Mouse (Mus musculus) heart, adult 2 months (tissue): ENCODE measurements around the gene Ache. TPM values are rescaled to one million over a fixed set of nuclear protein-coding genes. Genes with fewer than 3 reads are reported as not detected.

Source experiments
- DNase-seq, 2 experiments: peaks; one replicate each; pipeline ENCODE4 v3.0.0; 2021
- H3K27ac ChIP-seq: fragments of 200-600 bp; 2 replicates; pipeline ENCODE4 v1.8.1; 2022
- H3K27me3 ChIP-seq: fragments of 200-500 bp; 2 replicates; pipeline ENCODE4 v1.6.1; 2012; ENCODE audit warnings: mild to moderate bottlenecking, low read length, inconsistent platforms, mixed read lengths; ENCODE audit not compliant: control insufficient read depth, insufficient read depth
- H3K36me3 ChIP-seq: fragments of 200-500 bp; 2 replicates; pipeline ENCODE4 v1.6.1; 2012; ENCODE audit warnings: low read length, inconsistent platforms; ENCODE audit not compliant: control insufficient read depth, insufficient read depth
- H3K4me1 ChIP-seq: fragments of 200-500 bp; 2 replicates; pipeline ENCODE4 v1.6.1; 2011; ENCODE audit warnings: low read length; ENCODE audit not compliant: control insufficient read depth, insufficient read depth
- H3K4me3 ChIP-seq: fragments of 200-600 bp; 2 replicates; pipeline ENCODE4 v1.8.1; 2022
- H3K79me2 ChIP-seq: fragments of 200-500 bp; replicated peaks from 2 replicates; pipeline ENCODE4 v1.6.1; 2012; ENCODE audit warnings: mild to moderate bottlenecking, inconsistent platforms, low read length, moderate library complexity, mixed read lengths; ENCODE audit not compliant: control insufficient read depth, insufficient read depth
- H3K9ac ChIP-seq: fragments of 200-500 bp; 2 replicates; pipeline ENCODE4 v1.6.1; 2012; ENCODE audit warnings: low read depth, mild to moderate bottlenecking, control low read depth, inconsistent platforms, low read length, mixed read lengths
- CTCF ChIP-seq: fragments of 200-600 bp; IDR thresholded peaks from 2 replicates; pipeline ENCODE4 v1.8.1; 2022; ENCODE audit warnings: antibody characterized with exemption, mild to moderate bottlenecking, moderate library complexity
- EP300 ChIP-seq: fragments of 200-500 bp; IDR thresholded peaks from 2 replicates; pipeline ENCODE4 v1.6.1; 2011; ENCODE audit warnings: low read depth, low read length, control low read depth; ENCODE audit not compliant: insufficient read depth
- POLR2A ChIP-seq: fragments of 200-500 bp; IDR thresholded peaks from 2 replicates; pipeline ENCODE4 v1.6.1; 2011; ENCODE audit warnings: mild to moderate bottlenecking, low read depth, low read length, control low read depth; ENCODE audit not compliant: insufficient read depth
- WGBS: fragments of 180-500 bp; shearing (Covaris S2); methylation state at CpG from one replicate; pipeline ENCODE4 v1.1.7; 2018; 5-methylcytosine and 5-hydroxymethylcytosine counted together
- intact Hi-C: fragments of 180-260 bp; cut with DNase I; formaldehyde crosslinking; loops from one replicate; pipeline ENCODE4 v1.15.1; 2025
- microRNA-seq, 2 experiments: library from miRNA; unstranded; fragments of <30 nt; microRNA quantifications; one replicate each; pipeline ENCODE4 v1.2.0; 2021
- polyA plus RNA-seq: library from polyadenylated mRNA; depleted of rRNA; stranded (reverse); fragments of >200 nt; gene quantifications from 2 replicates; pipeline ENCODE4 v1.2.3, GENCODE M21; 2012; rRNA removed
- total RNA-seq, 2 experiments: library from RNA; stranded (reverse); gene quantifications; 2 replicates each; pipeline ENCODE4 v1.2.3; 2021

The Ache gene
- total and polyA plus RNA-seq, 3 experiments = 1.5 to 4.9 (median 2.2) TPM

DNA sequence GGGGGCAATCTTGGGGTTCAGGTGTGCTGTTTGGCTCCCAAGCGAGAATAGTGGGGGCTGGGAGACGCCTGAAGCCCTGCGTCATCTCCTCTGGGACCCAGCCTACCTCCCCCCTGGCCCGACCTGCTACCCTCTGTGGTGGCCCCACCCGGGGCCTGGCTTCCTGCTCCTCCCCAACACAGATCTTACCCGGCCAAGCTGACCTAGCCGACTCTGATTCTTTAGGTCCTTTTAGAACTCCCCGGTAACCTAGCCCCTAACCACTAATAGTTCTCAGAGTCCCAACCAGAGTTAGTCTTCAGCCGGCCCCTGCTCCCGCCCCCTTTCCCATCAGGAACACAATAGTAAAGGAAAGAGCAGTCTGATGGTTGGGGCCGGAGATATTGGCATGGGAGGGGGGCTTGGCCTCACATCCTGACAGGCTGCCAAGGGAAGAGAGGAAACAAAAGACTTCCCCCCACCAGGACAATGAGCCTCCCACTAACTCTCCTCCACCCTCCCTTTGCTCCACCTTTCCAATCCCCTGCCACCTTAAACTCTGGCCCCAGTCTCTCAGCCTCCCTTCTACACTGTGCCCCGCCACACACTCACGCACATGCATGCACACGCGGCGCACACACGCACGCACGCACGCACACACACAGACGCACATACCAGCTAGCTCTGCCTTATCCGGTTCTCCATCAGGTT lies 52.1 kb downstream of the Ache start:
- peak overlapping the region; percentile 94 for H3K27ac ChIP-seq
- intact Hi-C loops = loop anchor here (1.0 to 5.0 kb wide), 5 partner anchors 9 to 443 kb away; partner anchors contain the start of genes Plod3, Pop7 and Znhit1
- H3K4me3 ChIP-seq = peak overlapping the region; percentile 49; the same call in 1 of the 2 replicates
- no peaks in the 10 kb centered on the region for H3K36me3 ChIP-seq
- H3K79me2 ChIP-seq = no peaks in the 10 kb centered on the region
- 19% methylated on average over 22 of the region's 22 CpGs for WGBS
- peak; percentile 74 to 84 for DNase-seq
- peak overlapping the region; percentile 25 for H3K9ac ChIP-seq
- no peaks in the 10 kb centered on the region for H3K27me3 ChIP-seq
- TF ChIP-seq EP300 (peak; percentile 86), CTCF (no peak), POLR2A (peak; percentile 52)
- peaks cover 7% of the 10 kb centered on the region for H3K4me1 ChIP-seq

GRCm38 (mm10) chr5:137340222-137340621 lies 52.9 kb downstream of the Ache start:
- peaks cover 10% of the 10 kb centered on the region for H3K4me1 ChIP-seq
- no peak for TF ChIP-seq EP300
- no peak for TF ChIP-seq POLR2A
- TF ChIP-seq CTCF = no peak
- H3K4me3 ChIP-seq = no peak overlapping the region
- 60% methylated on average over 6 of the region's 6 CpGs for WGBS
- no peak overlapping the region for H3K9ac ChIP-seq
- H3K27me3 ChIP-seq = no peaks in the 10 kb centered on the region
- intact Hi-C loops = loop anchor here (10.0 kb wide), 1 partner anchor 375 kb away; the partner anchor contains the start of gene Cldn15
- H3K36me3 ChIP-seq = no peaks in the 10 kb centered on the region
- H3K27ac ChIP-seq = peak overlapping the region; percentile 94
- H3K79me2 ChIP-seq = no peaks in the 10 kb centered on the region
- no peak for DNase-seq

DNA sequence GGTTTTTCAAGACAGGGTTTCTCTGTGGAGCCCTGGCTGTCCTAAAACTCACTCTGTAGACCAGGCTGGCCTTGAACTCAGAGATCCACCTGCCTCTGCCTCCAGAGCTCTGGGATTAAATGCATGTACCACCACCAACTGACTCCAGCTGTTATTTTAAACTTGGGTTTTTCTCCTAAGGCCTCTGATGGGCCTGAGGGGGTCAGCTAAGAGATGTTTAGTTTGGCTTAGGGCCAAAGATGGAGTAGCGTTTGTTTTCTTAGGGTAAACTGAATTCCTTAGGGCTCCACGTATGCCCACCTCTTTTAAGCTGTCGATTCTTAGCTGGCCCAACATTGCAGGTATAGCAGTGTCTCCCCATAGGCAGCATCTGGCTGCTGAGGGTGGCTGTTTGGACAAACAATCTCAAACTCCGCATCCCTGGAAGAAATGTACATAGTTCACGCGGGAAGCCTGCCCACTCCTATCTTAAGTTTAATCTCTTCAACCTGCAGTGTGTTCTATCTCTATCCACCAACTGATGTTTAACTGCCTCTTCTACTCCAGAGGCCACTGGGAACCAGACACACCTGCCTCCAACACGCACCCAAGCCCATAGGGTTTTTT lies 55.2 kb downstream of the Ache start:
- TF ChIP-seq EP300 = no peak
- TF ChIP-seq POLR2A = no peak
- TF ChIP-seq CTCF = no peak
- DNase-seq = no peak
- intact Hi-C loops = loop anchor here (10.0 kb wide), 1 partner anchor 378 kb away; the partner anchor contains the start of gene Cldn15
- H3K27ac ChIP-seq = no peak overlapping the region
- H3K27me3 ChIP-seq = no peaks in the 10 kb centered on the region
- H3K9ac ChIP-seq = no peak overlapping the region
- WGBS = 56% methylated on average over 7 of the region's 7 CpGs
- no peaks in the 10 kb centered on the region for H3K79me2 ChIP-seq
- peaks cover 12% of the 10 kb centered on the region for H3K4me1 ChIP-seq
- no peaks in the 10 kb centered on the region for H3K36me3 ChIP-seq
- no peak overlapping the region for H3K4me3 ChIP-seq

GRCm38 (mm10) chr5:137343412-137343811 lies 56.1 kb downstream of the Ache start:
- no peak overlapping the region for H3K4me3 ChIP-seq
- DNase-seq = no peak
- H3K4me1 ChIP-seq = peaks cover 11% of the 10 kb centered on the region
- no peaks in the 10 kb centered on the region for H3K27me3 ChIP-seq
- intact Hi-C loops = loop anchor here (10.0 kb wide), 1 partner anchor 379 kb away; the partner anchor contains the start of gene Cldn15
- no peaks in the 10 kb centered on the region for H3K36me3 ChIP-seq
- TF ChIP-seq CTCF (no peak), EP300 (no peak), POLR2A (no peak)
- no peak overlapping the region for H3K9ac ChIP-seq
- H3K79me2 ChIP-seq = no peaks in the 10 kb centered on the region
- WGBS = 97% methylated on average over 5 of the region's 5 CpGs
- H3K27ac ChIP-seq = no peak overlapping the region

- DNase-seq = no peak
- Histone ChIP-seq H3K4me1 (peaks cover 11% of the 10 kb centered on the region), H3K9ac (no peak overlapping the region), H3K36me3 (no peaks in the 10 kb centered on the region), H3K79me2 (no peaks in the 10 kb centered on the region), H3K27me3 (no peaks in the 10 kb centered on the region), H3K27ac (no peak overlapping the region), H3K4me3 (no peak overlapping the region)
- TF ChIP-seq POLR2A (no peak), CTCF (peak; percentile 23; the same call in 1 of the 2 replicates)
- intact Hi-C loops = loop anchor here (10.0 kb wide), 1 partner anchor 379 kb away; the partner anchor contains the start of gene Cldn15
Measured at GRCm38 (mm10) chr5:137343869-137344268, 56.5 kb downstream of the Ache start.

Small RNA genes lying within 50 kb of the gene (microRNA-seq; reads per million reads assigned to microRNA genes)
- 0.56 to 0.77 reads per million in 2 experiments for gene Mir7036
- gene Mir8116 = 0.77 to 2.2 reads per million in 2 experiments

Other genes with a start within 250 kb of the Ache start
- 10 to 100 TPM; 33.9 to 36.8 TPM for gene Ap1s1, start 241.4 kb upstream of the Ache start, total RNA-seq
- gene Ap1s1, start 241.4 kb upstream of the Ache start, polyA plus RNA-seq = 23.4 and 38.6 TPM in 2 replicates
- 10 to 100 TPM; 24.0 to 29.6 TPM for gene Serpine1, start 215.3 kb upstream of the Ache start, total RNA-seq
- 21.9 and 41.8 TPM in 2 replicates for gene Serpine1, start 215.3 kb upstream of the Ache start, polyA plus RNA-seq
- 10 to 100 TPM; 19.0 to 22.2 TPM for gene Trim56, start 171.3 kb upstream of the Ache start, total RNA-seq
- 6.9 and 7.5 TPM in 2 replicates for gene Trim56, start 171.3 kb upstream of the Ache start, polyA plus RNA-seq
- not detected for gene Muc3, start 138.2 kb upstream of the Ache start, total RNA-seq
- gene Muc3, start 138.2 kb upstream of the Ache start, polyA plus RNA-seq = not detected in 2 replicates
- under 1 TPM; 0.16 to 0.37 TPM for gene Muc3a, start 75.1 kb upstream of the Ache start, total RNA-seq
- 0.53 and 0.90 TPM in 2 replicates for gene Muc3a, start 75.1 kb upstream of the Ache start, polyA plus RNA-seq
- gene Ufsp1, start 7.1 kb downstream of the Ache start, total RNA-seq = 1 to 10 TPM; 8.1 to 8.8 TPM
- 11.8 and 12.8 TPM in 2 replicates for gene Ufsp1, start 7.1 kb downstream of the Ache start, polyA plus RNA-seq
- 10 to 100 TPM; 60.5 to 66.4 TPM for gene Srrt, start 20.2 kb downstream of the Ache start, total RNA-seq
- gene Srrt, start 20.2 kb downstream of the Ache start, polyA plus RNA-seq = 63.9 and 74.2 TPM in 2 replicates
- gene Trip6, start 26.9 kb downstream of the Ache start, total RNA-seq = 10 to 100 TPM; 12.5 to 13.6 TPM
- gene Trip6, start 26.9 kb downstream of the Ache start, polyA plus RNA-seq = 23.5 and 24.2 TPM in 2 replicates
- gene Slc12a9, start 46.1 kb downstream of the Ache start, total RNA-seq = 1 to 10 TPM; 1.7 to 2.2 TPM
- 6.0 and 8.9 TPM in 2 replicates for gene Slc12a9, start 46.1 kb downstream of the Ache start, polyA plus RNA-seq
- gene Ephb4, start 62.6 kb downstream of the Ache start, total RNA-seq = 10 to 100 TPM; 45.9 to 53.9 TPM
- gene Ephb4, start 62.6 kb downstream of the Ache start, polyA plus RNA-seq = 35.2 and 51.8 TPM in 2 replicates
- not detected for gene Zan, start 189.5 kb downstream of the Ache start, total RNA-seq
- gene Zan, start 189.5 kb downstream of the Ache start, polyA plus RNA-seq = under 0.01 and 0.02 TPM in 2 replicates
- gene Pop7, start 215.0 kb downstream of the Ache start, total RNA-seq = 10 to 100 TPM; 13.4 to 13.9 TPM
- gene Pop7, start 215.0 kb downstream of the Ache start, polyA plus RNA-seq = 22.7 and 25.6 TPM in 2 replicates
- gene Gigyf1, start 231.0 kb downstream of the Ache start, total RNA-seq = 10 to 100 TPM; 24.4 to 29.1 TPM
- gene Gigyf1, start 231.0 kb downstream of the Ache start, polyA plus RNA-seq = 19.6 and 21.0 TPM in 2 replicates
- not detected for gene Epo, start 245.7 kb downstream of the Ache start, total RNA-seq
- not detected in 2 replicates for gene Epo, start 245.7 kb downstream of the Ache start, polyA plus RNA-seq
- 100 to 1,000 TPM; 222 to 249 TPM for gene Gnb2, start 246.0 kb downstream of the Ache start, total RNA-seq
- 395 and 448 TPM in 2 replicates for gene Gnb2, start 246.0 kb downstream of the Ache start, polyA plus RNA-seq